Mouse (Mus musculus) liver, embryonic 11.5 days (tissue): ENCODE results near the gene Nck2. TPM values are rescaled to one million over a fixed set of nuclear protein-coding genes. Genes with fewer than 3 reads are reported as not detected.
"Not testable (repeated sequence)": the region's sequence is repeated elsewhere in the genome, so short reads cannot be mapped to it uniquely, and the experiment has no call there.

Source experiments
- ATAC-seq: fragments of 200-750 bp; cut with Nextera tagmentation; replicated peaks from 2 replicates; pipeline ENCODE4 v1.8.0; 2017; ENCODE audit warnings: moderate number of reproducible peaks, mild to moderate bottlenecking, moderate TSS enrichment, moderate library complexity; ENCODE audit not compliant: low FRiP score
- DNase-seq: peaks from one replicate; pipeline ENCODE4 v3.0.0-alpha.2; 2017; ENCODE audit warnings: low spot score
- H3K27ac ChIP-seq: fragments of 300-500 bp; sonication (generic); 2 replicates; pipeline ENCODE4 v1.5.1; 2014; ENCODE audit warnings: mild to moderate bottlenecking, low read depth, low read length, control low read depth
- H3K27me3 ChIP-seq: fragments of 300-500 bp; sonication (generic); replicated peaks from 2 replicates; pipeline ENCODE4 v1.6.1; 2014; ENCODE audit warnings: low read length, mixed read lengths; ENCODE audit not compliant: control insufficient read depth, insufficient read depth
- H3K36me3 ChIP-seq: fragments of 300-500 bp; sonication (generic); 2 replicates; pipeline ENCODE4 v1.6.1; 2014; ENCODE audit warnings: mild to moderate bottlenecking, low read length, moderate library complexity, mixed read lengths; ENCODE audit not compliant: control insufficient read depth, insufficient read depth
- H3K4me1 ChIP-seq: fragments of 300-500 bp; sonication (generic); replicated peaks from 2 replicates; pipeline ENCODE4 v1.6.1; 2014; ENCODE audit warnings: low read length, mixed read lengths; ENCODE audit not compliant: control insufficient read depth, insufficient read depth
- H3K4me2 ChIP-seq: fragments of 300-500 bp; sonication (generic); 2 replicates; pipeline ENCODE4 v1.6.1; 2014; ENCODE audit warnings: mild to moderate bottlenecking, control low read depth, moderate library complexity
- H3K4me3 ChIP-seq: fragments of 300-500 bp; sonication (generic); 2 replicates; pipeline ENCODE4 v1.5.1; 2014; ENCODE audit warnings: low read depth, low read length, control low read depth
- H3K9ac ChIP-seq: fragments of 300-500 bp; sonication (generic); 2 replicates; pipeline ENCODE4 v1.6.1; 2014; ENCODE audit warnings: low read depth, low read length, control low read depth
- H3K9me3 ChIP-seq: fragments of 300-500 bp; sonication (generic); 2 replicates; pipeline ENCODE4 v1.6.1; 2016; ENCODE audit warnings: low read length, inconsistent platforms, mixed read lengths; ENCODE audit not compliant: control insufficient read depth
- WGBS: fragments of 180-500 bp; shearing (Covaris S2); extraction: QIAGEN DNeasy Blood & Tissue Kit; methylation state at CpG from one replicate; pipeline ENCODE4 v1.1.7; 2014; 5-methylcytosine and 5-hydroxymethylcytosine counted together
- polyA plus RNA-seq: library from polyadenylated mRNA; unstranded; fragments of >200 nt; fragmentation: Nextera tagmentation; extraction: Ambion mirVana; gene quantifications from 2 replicates; pipeline ENCODE4 v1.2.1, GENCODE M21; 2014

Nck2 gene
- polyA plus RNA-seq, 1 experiment from 2014 or later = 24.5 TPM

DNA sequence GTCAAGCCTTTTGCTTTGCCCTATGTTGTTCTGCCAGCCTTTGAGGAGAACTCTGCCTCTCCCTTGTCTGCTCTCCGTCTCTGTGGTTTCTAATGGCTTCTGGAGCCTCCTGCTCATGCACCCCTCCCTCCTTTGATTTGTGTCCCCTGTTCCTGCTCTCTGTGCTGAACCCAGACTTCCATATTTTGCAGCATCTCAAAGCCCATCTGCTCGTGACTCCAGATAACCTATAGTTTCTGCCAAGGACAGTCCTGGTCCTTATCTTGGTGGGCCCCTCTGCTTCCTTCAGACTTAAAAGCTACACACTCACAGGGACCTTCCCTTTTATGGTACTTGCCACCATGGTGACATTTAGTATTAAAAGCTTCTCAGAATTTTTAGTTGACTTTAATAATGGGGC, 103.3 kb downstream of the Nck2 start:
- no peak overlapping the region for H3K9ac ChIP-seq
- no peak overlapping the region for H3K4me3 ChIP-seq
- H3K4me1 ChIP-seq = peaks cover 27% of the 10 kb centered on the region
- H3K27me3 ChIP-seq = no peaks in the 10 kb centered on the region
- peak; percentile 92 for ATAC-seq
- 0 out of 2 replicates have a peak overlapping the region, but pooled peaks have one; percentile 42 for H3K27ac ChIP-seq
- peaks cover 3% of the 10 kb centered on the region; the same call in 1 of the 2 replicates for H3K36me3 ChIP-seq
- WGBS = 40% methylated on average over 2 of the region's 2 CpGs
- peak overlapping the region; percentile 52 for H3K4me2 ChIP-seq
- H3K9me3 ChIP-seq = no peaks in the 10 kb centered on the region
- DNase-seq = no peak

- H3K4me2 ChIP-seq = no peak overlapping the region
- no peak overlapping the region for H3K9ac ChIP-seq
- peak overlapping the region; percentile 15; the same call in 1 of the 2 replicates for H3K27ac ChIP-seq
- H3K36me3 ChIP-seq = peaks cover 3% of the 10 kb centered on the region; the same call in 1 of the 2 replicates
- 84% methylated on average over 5 of the region's 5 CpGs for WGBS
- peaks cover 35% of the 10 kb centered on the region for H3K4me1 ChIP-seq
- no peaks in the 10 kb centered on the region for H3K27me3 ChIP-seq
- H3K4me3 ChIP-seq = no peak overlapping the region
- DNase-seq = no peak
- no peak for ATAC-seq
- no peaks in the 10 kb centered on the region for H3K9me3 ChIP-seq
Measured at GRCm38 (mm10) chr1:43548749-43549148, 104.4 kb downstream of the Nck2 start.

DNA sequence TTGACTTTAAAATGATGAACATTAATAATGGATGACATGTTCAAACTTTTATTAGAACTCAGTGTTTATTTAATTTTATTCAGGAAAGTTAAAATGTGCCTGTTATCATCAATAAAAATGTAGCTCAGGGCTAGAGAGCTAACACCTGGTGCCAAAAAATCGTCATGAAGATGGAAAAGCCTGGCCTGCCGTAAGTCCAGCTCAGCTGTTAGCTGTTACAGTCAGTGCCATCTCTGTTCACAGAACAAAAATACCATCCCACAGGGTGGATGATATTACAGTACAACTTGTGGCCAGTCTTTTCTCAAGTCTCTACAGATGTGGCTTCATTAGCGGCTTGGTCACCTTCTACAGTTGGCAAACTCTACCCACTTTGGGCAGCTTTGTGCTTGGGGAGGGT, 106.1 kb downstream of the Nck2 start:
- peaks cover 49% of the 10 kb centered on the region for H3K4me1 ChIP-seq
- no peaks in the 10 kb centered on the region for H3K9me3 ChIP-seq
- no peak overlapping the region for H3K4me2 ChIP-seq
- H3K27me3 ChIP-seq = no peaks in the 10 kb centered on the region
- no peak overlapping the region for H3K4me3 ChIP-seq
- ATAC-seq (no peak), DNase-seq (no peak)
- no peak overlapping the region for H3K9ac ChIP-seq
- peaks cover 9% of the 10 kb centered on the region; the same call in 1 of the 2 replicates for H3K36me3 ChIP-seq
- WGBS = 87% methylated on average over 3 of the region's 3 CpGs
- no peak overlapping the region for H3K27ac ChIP-seq

DNA sequence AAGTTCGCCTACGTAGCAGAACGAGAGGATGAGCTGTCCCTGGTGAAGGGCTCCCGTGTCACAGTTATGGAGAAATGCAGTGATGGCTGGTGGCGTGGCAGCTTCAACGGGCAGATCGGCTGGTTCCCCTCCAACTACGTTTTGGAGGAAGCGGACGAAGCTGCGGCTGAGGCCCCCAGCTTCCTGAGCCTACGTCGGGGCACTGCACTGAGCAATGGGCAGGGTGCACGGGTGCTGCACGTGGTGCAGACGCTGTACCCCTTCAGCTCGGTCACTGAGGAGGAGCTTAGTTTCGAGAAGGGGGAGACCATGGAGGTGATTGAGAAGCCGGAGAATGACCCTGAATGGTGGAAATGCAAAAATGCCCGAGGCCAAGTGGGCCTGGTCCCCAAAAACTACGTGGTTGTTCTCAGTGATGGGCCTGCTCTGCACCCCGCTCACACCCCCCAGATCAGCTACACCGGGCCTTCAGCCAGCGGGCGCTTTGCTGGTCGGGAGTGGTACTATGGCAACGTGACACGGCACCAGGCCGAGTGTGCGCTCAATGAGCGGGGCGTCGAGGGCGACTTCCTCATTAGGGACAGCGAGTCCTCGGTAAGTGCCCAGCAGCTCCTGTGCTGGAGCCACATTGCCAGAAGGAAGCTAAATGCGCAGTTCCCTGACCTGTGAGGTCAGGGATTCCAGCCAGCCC, 109.8 kb downstream of the Nck2 start:
- H3K4me2 ChIP-seq, H3K27ac ChIP-seq, DNase-seq, H3K36me3 ChIP-seq, H3K9ac ChIP-seq, H3K4me3 ChIP-seq, H3K9me3 ChIP-seq, H3K27me3 ChIP-seq, ATAC-seq: not testable (repeated sequence)
- 90% methylated on average over 37 of the region's 37 CpGs for WGBS
- peaks cover 53% of the 10 kb centered on the region for H3K4me1 ChIP-seq

DNA sequence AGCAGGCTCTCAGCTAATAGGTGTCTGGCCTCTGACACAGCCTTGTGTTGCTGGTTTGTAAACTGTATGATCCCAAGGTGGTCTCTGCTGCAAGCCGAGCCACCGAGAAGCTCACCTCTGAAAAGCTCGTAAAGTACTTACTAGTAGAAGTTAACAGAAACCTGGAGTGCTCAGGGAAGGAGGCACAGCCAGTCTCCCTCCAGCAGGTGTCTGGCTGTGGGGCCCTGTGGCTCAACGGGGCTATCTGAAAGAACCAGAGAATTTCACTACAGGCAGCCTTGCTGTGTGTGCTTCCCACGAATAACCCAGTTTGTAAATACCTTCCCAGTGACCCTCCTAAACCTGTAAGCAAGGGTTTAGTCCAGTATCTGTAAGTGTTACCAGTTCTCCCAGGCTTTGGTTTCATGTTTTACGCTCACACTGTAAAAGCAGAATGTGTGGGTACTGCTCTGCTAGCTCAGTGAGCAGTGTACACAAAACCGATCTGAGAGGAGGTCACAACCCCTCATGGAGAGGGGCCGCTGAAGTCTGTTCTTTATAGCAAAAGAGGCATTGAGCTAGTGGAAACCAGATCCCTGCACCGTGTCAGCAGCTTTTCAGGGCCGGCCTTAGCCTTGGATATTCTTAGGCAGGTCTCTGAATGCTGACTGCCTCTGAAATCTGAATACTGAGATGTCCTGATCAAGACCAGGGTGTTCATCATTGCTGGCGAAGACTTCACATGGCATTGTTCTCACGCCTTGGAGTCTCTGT, 111.0 kb downstream of the Nck2 start:
- no peak overlapping the region for H3K4me3 ChIP-seq
- no peak for DNase-seq
- H3K36me3 ChIP-seq = peaks cover 6% of the 10 kb centered on the region; the same call in 1 of the 2 replicates
- H3K9me3 ChIP-seq = no peaks in the 10 kb centered on the region
- no peak; the same call in 1 of the 2 replicates for ATAC-seq
- H3K4me1 ChIP-seq = peaks cover 62% of the 10 kb centered on the region
- peak overlapping the region; percentile 14; the same call in 1 of the 2 replicates for H3K4me2 ChIP-seq
- peak overlapping the region; percentile 30; the same call in 1 of the 2 replicates for H3K9ac ChIP-seq
- no peaks in the 10 kb centered on the region for H3K27me3 ChIP-seq
- 68% methylated on average over 12 of the region's 12 CpGs for WGBS
- peak overlapping the region; percentile 47 for H3K27ac ChIP-seq

- 43% methylated on average over 3 of the region's 3 CpGs for WGBS
- Histone ChIP-seq H3K9ac (no peak overlapping the region), H3K9me3 (no peaks in the 10 kb centered on the region), H3K4me3 (no peak overlapping the region), H3K27ac (peak overlapping the region; percentile 83), H3K4me2 (peak overlapping the region; percentile 14; the same call in 1 of the 2 replicates), H3K27me3 (no peaks in the 10 kb centered on the region), H3K36me3 (peaks cover 6% of the 10 kb centered on the region; the same call in 1 of the 2 replicates), H3K4me1 (peaks cover 55% of the 10 kb centered on the region)
- peak; percentile 66 for ATAC-seq
- no peak for DNase-seq
Measured at GRCm38 (mm10) chr1:43558329-43558728, 114.0 kb downstream of the Nck2 start.

- Histone ChIP-seq H3K9ac (no peak overlapping the region), H3K4me3 (no peak overlapping the region), H3K4me2 (peak overlapping the region; percentile 44), H3K27me3 (no peaks in the 10 kb centered on the region), H3K4me1 (peaks cover 51% of the 10 kb centered on the region), H3K27ac (peak overlapping the region; percentile 83), H3K36me3 (peaks cover 2% of the 10 kb centered on the region; the same call in 1 of the 2 replicates), H3K9me3 (no peaks in the 10 kb centered on the region)
- 77% methylated on average over 5 of the region's 5 CpGs for WGBS
- DNase-seq (no peak), ATAC-seq (peak; percentile 84)
Measured at GRCm38 (mm10) chr1:43559043-43559692, 114.8 kb downstream of the Nck2 start.

DNA sequence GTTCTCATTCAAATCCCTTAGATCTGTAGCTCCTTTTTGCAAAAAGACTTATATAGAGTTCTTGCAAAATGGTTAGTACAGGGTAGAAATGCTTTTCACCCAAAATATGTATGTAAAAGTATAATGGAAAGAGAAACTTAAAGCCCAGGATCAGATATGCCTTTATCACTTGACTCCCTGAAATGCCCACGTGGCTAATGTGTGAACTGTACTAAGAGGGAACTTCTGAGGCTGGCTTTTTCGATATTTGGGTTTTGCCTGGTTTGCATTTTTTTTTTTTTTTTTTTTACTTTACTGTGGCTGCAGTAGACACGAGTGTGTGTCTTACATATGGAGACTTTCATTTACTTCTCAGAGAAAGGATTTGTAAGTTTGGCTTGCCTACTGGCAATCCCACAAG, 116.7 kb downstream of the Nck2 start:
- DNase-seq = no peak
- no peak overlapping the region for H3K4me3 ChIP-seq
- H3K27ac ChIP-seq = 0 out of 2 replicates have a peak overlapping the region, but pooled peaks have one; percentile 4
- peaks cover 35% of the 10 kb centered on the region for H3K4me1 ChIP-seq
- no peak overlapping the region for H3K9ac ChIP-seq
- no peaks in the 10 kb centered on the region; the same call in 1 of the 2 replicates for H3K36me3 ChIP-seq
- ATAC-seq = no peak
- 65% methylated on average over 3 of the region's 3 CpGs for WGBS
- no peak overlapping the region for H3K4me2 ChIP-seq
- H3K27me3 ChIP-seq = no peaks in the 10 kb centered on the region
- H3K9me3 ChIP-seq = no peaks in the 10 kb centered on the region
